Mouse (Mus musculus) forebrain, embryonic 16.5 days (tissue): Measurements from ENCODE around the gene Selenbp2. TPM values are rescaled to one million over a fixed set of nuclear protein-coding genes. Genes with fewer than 3 reads are reported as not detected.
"Not testable (repeated sequence)": the region's sequence is repeated elsewhere in the genome, so short reads cannot be mapped to it uniquely, and the experiment has no call there.

Experiments
- ATAC-seq: fragments of 200-750 bp; cut with Nextera tagmentation; 2 replicates; pipeline ENCODE4 v1.8.0; 2017; ENCODE audit warnings: mild to moderate bottlenecking, moderate library complexity
- H3K27ac ChIP-seq: fragments of 300-500 bp; sonication (generic); 2 replicates; pipeline ENCODE4 v1.5.1; 2014; ENCODE audit warnings: low read length, control low read depth
- H3K27me3 ChIP-seq: fragments of 300-500 bp; sonication (generic); replicated peaks from 2 replicates; pipeline ENCODE4 v1.6.1; 2014; ENCODE audit warnings: low read length; ENCODE audit not compliant: control insufficient read depth, insufficient read depth
- H3K36me3 ChIP-seq: fragments of 300-500 bp; sonication (generic); 2 replicates; pipeline ENCODE4 v1.6.1; 2014; ENCODE audit not compliant: control insufficient read depth, insufficient read depth
- H3K4me1 ChIP-seq: fragments of 300-500 bp; sonication (generic); replicated peaks from 2 replicates; pipeline ENCODE4 v1.6.1; 2014; ENCODE audit warnings: low read length; ENCODE audit not compliant: control insufficient read depth, insufficient read depth
- H3K4me2 ChIP-seq: fragments of 300-500 bp; sonication (generic); 2 replicates; pipeline ENCODE4 v1.6.1; 2014; ENCODE audit warnings: mild to moderate bottlenecking, low read length, control low read depth
- H3K4me3 ChIP-seq: fragments of 300-500 bp; sonication (generic); replicated peaks from 2 replicates; pipeline ENCODE4 v1.5.1; 2014; ENCODE audit warnings: mild to moderate bottlenecking, low read length, control low read depth
- H3K9ac ChIP-seq: fragments of 300-500 bp; sonication (generic); replicated peaks from 2 replicates; pipeline ENCODE4 v1.6.1; 2014; ENCODE audit warnings: low read depth, low read length, control low read depth
- H3K9me3 ChIP-seq: fragments of 300-500 bp; sonication (generic); 2 replicates; pipeline ENCODE4 v1.6.1; 2016; ENCODE audit warnings: low read length; ENCODE audit not compliant: control insufficient read depth
- WGBS: fragments of 180-500 bp; shearing (Covaris S2); extraction: QIAGEN DNeasy Blood & Tissue Kit; methylation state at CpG from one replicate; pipeline ENCODE4 v1.1.7; 2014; 5-methylcytosine and 5-hydroxymethylcytosine counted together
- polyA plus RNA-seq: library from polyadenylated mRNA; unstranded; fragments of >200 nt; fragmentation: Nextera tagmentation; extraction: Ambion mirVana; gene quantifications from 2 replicates; pipeline ENCODE4 v1.2.1, GENCODE M21; 2015

Selenbp2 gene
- polyA plus RNA-seq, 1 experiment from 2014 or later = not detected

DNA sequence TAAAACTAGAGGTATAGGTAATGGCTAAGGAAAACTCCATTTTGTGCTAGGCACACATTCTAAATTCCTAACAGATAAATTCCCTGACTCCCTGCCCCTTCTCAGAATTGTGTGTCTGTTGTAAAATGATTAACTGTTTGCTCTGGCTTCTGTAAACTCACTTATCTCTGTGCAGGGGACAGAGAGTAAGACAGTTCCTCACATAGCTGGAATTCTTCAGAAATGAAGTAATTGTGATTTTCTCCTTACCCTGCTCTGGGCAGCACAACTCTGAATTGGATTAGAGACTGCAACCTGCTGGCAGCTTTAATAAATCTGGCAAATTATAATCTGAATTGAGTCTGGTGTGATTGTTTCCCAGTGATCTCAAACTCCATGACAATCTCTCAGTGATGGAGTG, 17.2 kb downstream of the Selenbp2 start:
- ATAC-seq, H3K4me2 ChIP-seq, H3K9ac ChIP-seq, H3K4me3 ChIP-seq, H3K4me1 ChIP-seq, H3K9me3 ChIP-seq, H3K36me3 ChIP-seq, H3K27ac ChIP-seq, H3K27me3 ChIP-seq: not testable (repeated sequence)

DNA sequence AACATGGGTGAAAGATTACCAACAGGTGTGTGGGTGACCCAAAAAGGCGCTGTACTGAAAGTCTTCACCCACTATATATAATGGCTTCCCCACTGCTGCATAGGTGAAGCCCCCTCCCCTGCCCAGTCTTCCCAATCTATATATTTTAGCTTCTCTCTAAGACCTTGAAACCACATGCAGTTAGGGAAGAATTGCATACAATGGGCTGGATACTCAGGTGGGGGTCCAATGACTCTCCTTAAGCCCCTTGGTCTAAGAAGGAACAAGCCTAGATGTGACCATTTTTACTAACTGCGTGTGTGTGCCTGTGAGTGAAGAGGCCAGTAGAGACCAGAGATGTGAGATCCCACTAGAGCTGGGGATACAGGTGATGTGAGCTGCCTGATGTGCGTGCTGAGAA, 20.1 kb downstream of the Selenbp2 start:
- H3K4me2 ChIP-seq, H3K27me3 ChIP-seq, H3K9ac ChIP-seq, H3K27ac ChIP-seq, ATAC-seq, H3K4me3 ChIP-seq, H3K9me3 ChIP-seq, H3K36me3 ChIP-seq, H3K4me1 ChIP-seq: not testable (repeated sequence)
- 87% methylated on average over 3 of the region's 3 CpGs for WGBS

DNA sequence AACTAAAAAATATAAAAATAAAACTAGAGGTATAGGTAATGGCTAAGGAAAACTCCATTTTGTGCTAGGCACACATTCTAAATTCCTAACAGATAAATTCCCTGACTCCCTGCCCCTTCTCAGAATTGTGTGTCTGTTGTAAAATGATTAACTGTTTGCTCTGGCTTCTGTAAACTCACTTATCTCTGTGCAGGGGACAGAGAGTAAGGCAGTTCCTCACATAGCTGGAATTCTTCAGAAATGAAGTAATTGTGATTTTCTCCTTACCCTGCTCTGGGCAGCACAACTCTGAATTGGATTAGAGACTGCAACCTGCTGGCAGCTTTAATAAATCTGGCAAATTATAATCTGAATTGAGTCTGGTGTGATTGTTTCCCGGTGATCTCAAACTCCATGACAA, 24.9 kb downstream of the Selenbp2 start:
- H3K4me1 ChIP-seq, ATAC-seq, H3K4me2 ChIP-seq, H3K9ac ChIP-seq, H3K4me3 ChIP-seq, H3K36me3 ChIP-seq, H3K9me3 ChIP-seq, H3K27ac ChIP-seq, H3K27me3 ChIP-seq: not testable (repeated sequence)
- WGBS = 11% methylated on average over 1 of the region's 1 CpGs

DNA sequence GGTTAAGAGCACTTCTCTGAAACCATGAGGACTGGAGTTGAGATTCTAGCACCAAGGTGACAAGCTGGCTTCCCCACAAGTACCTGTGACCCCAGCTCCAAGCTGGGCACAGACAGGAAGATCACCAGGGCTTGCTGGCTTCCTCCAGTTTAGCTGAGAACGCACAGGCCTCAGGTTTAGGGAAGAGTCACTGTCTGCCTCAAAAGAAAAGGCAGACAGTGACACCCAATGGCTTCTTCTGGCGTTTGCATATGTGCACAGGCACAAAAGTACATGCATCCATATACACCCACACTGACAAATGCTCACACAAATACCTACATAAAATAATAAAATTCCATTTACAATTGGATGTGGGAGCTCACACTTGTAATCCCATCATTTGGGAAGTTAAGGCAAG, 30.3 kb downstream of the Selenbp2 start:
- not testable (repeated sequence) for H3K4me2 ChIP-seq, H3K4me1 ChIP-seq, H3K27ac ChIP-seq, H3K9ac ChIP-seq, H3K27me3 ChIP-seq, H3K4me3 ChIP-seq, H3K36me3 ChIP-seq, ATAC-seq, H3K9me3 ChIP-seq
- 35% methylated on average over 2 of the region's 2 CpGs for WGBS

DNA sequence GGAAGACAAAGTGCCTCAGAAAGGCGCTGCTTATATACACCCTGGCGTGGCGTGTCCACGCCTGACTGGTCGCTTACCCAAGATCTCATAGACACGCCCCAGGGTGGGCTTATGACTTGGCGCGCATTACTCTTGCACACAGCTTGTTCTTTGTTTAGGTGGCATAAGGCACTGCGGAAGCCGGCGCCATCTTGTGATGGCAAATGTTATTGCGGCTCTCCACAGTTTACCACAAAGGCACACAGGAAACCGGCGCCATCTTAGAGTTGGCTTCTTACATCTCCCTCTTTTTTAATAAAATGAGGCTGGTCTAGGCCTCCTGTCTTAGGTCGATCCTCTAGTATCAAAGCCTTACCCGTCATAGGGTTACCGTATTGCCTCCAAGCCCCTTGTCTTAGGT, 52.3 kb downstream of the Selenbp2 start:
- ATAC-seq = no peak
- WGBS = 94% methylated on average over 17 of the region's 17 CpGs
- Histone ChIP-seq H3K4me1 (no peaks in the 10 kb centered on the region), H3K9ac (no peak overlapping the region), H3K9me3 (no peaks in the 10 kb centered on the region), H3K27ac (no peak overlapping the region), H3K27me3 (no peaks in the 10 kb centered on the region), H3K4me3 (no peak overlapping the region), H3K36me3 (no peaks in the 10 kb centered on the region), H3K4me2 (no peak overlapping the region)

Other genes starting within 250 kb of the Selenbp2 start
- 0.56 and 2.2 TPM in 2 replicates for gene Oaz3, start 249.6 kb upstream of the Selenbp2 start, polyA plus RNA-seq
- 295 and 358 TPM in 2 replicates for gene Celf3, start 215.3 kb upstream of the Selenbp2 start, polyA plus RNA-seq
- gene Riiad1, start 213.2 kb upstream of the Selenbp2 start, polyA plus RNA-seq = 10.6 and 11.7 TPM in 2 replicates
- 85.2 and 92.5 TPM in 2 replicates for gene Snx27, start 110.8 kb upstream of the Selenbp2 start, polyA plus RNA-seq
- not detected in 2 replicates for gene Gm10972, start 50.4 kb upstream of the Selenbp2 start, polyA plus RNA-seq
- gene Tuft1, start 34.7 kb upstream of the Selenbp2 start, polyA plus RNA-seq = 4.5 and 5.6 TPM in 2 replicates
- gene Cgn, start 92.9 kb downstream of the Selenbp2 start, polyA plus RNA-seq = 4.9 and 9.0 TPM in 2 replicates
- gene Pogz, start 144.0 kb downstream of the Selenbp2 start, polyA plus RNA-seq = 24.4 and 27.9 TPM in 2 replicates
- gene Psmb4, start 193.4 kb downstream of the Selenbp2 start, polyA plus RNA-seq = 366 and 371 TPM in 2 replicates
- 8.5 and 11.6 TPM in 2 replicates for gene Selenbp1, start 239.5 kb downstream of the Selenbp2 start, polyA plus RNA-seq